Mouse (Mus musculus) midbrain, embryonic 10.5 days (tissue): ENCODE results near the gene Mrps14. TPM values are rescaled to one million over a fixed set of nuclear protein-coding genes. Genes with fewer than 3 reads are reported as not detected.

ENCODE experiments used
- DNase-seq: peaks from one replicate; pipeline ENCODE4 v3.0.0-alpha.2; 2017; ENCODE audit warnings: low spot score
- H3K27ac ChIP-seq: fragments of 300-500 bp; sonication (generic); replicated peaks from 2 replicates; pipeline ENCODE4 v1.5.1; 2016; ENCODE audit warnings: mild to moderate bottlenecking
- H3K27me3 ChIP-seq: fragments of 300-500 bp; sonication (generic); 2 replicates; pipeline ENCODE4 v1.6.1; 2016; ENCODE audit warnings: low read depth, mild to moderate bottlenecking; ENCODE audit not compliant: poor library complexity, severe bottlenecking
- H3K36me3 ChIP-seq: fragments of 300-500 bp; sonication (generic); 2 replicates; pipeline ENCODE4 v1.6.1; 2016; ENCODE audit warnings: mild to moderate bottlenecking, moderate library complexity
- H3K4me1 ChIP-seq: fragments of 300-500 bp; sonication (generic); 2 replicates; pipeline ENCODE4 v1.6.1; 2016
- H3K4me3 ChIP-seq: fragments of 300-500 bp; sonication (generic); 2 replicates; pipeline ENCODE4 v1.5.1; 2016; ENCODE audit warnings: mild to moderate bottlenecking, moderate library complexity
- H3K9me3 ChIP-seq: fragments of 300-500 bp; sonication (generic); replicated peaks from 2 replicates; pipeline ENCODE4 v1.6.1; 2016; ENCODE audit warnings: mild to moderate bottlenecking
- WGBS: fragments of 180-500 bp; shearing (Covaris S2); methylation state at CpG from one replicate; pipeline ENCODE4 v1.1.7; 2016; 5-methylcytosine and 5-hydroxymethylcytosine counted together
- polyA plus RNA-seq: library from polyadenylated mRNA; unstranded; fragments of >200 nt; fragmentation: Nextera tagmentation; extraction: Ambion mirVana; gene quantifications from 2 replicates; pipeline ENCODE4 v1.2.1, GENCODE M21; 2016

Mrps14 gene
- polyA plus RNA-seq, 1 experiment from 2014 or later: 255 TPM

- Histone ChIP-seq H3K36me3 (peaks cover 36% of the 10 kb centered on the region), H3K27me3 (no peaks in the 10 kb centered on the region), H3K27ac (no peak overlapping the region), H3K4me3 (no peak overlapping the region), H3K9me3 (no peaks in the 10 kb centered on the region), H3K4me1 (peaks cover 33% of the 10 kb centered on the region)
- WGBS: 47% methylated on average over 2 of the region's 2 CpGs
- DNase-seq: no peak
Observed at GRCm38 (mm10) chr1:160209844-160210243, 14.8 kb downstream of the Mrps14 start.

GRCm38 (mm10) chr1:160210566-160210965, 15.6 kb downstream of the Mrps14 start:
- no peaks in the 10 kb centered on the region for H3K9me3 ChIP-seq
- H3K27me3 ChIP-seq: no peaks in the 10 kb centered on the region
- peak overlapping the region; percentile 93 for H3K4me3 ChIP-seq
- no peak overlapping the region for H3K27ac ChIP-seq
- WGBS: 70% methylated on average over 3 of the region's 3 CpGs
- no peak for DNase-seq
- H3K4me1 ChIP-seq: peaks cover 33% of the 10 kb centered on the region
- H3K36me3 ChIP-seq: peaks cover 29% of the 10 kb centered on the region

GRCm38 (mm10) chr1:160211597-160212122, 16.6 kb downstream of the Mrps14 start:
- Histone ChIP-seq H3K36me3 (peaks cover 18% of the 10 kb centered on the region), H3K27me3 (no peaks in the 10 kb centered on the region), H3K4me1 (peaks cover 33% of the 10 kb centered on the region), H3K9me3 (no peaks in the 10 kb centered on the region), H3K4me3 (peak overlapping the region; percentile 93), H3K27ac (peak overlapping the region; percentile 96)
- WGBS: 3% methylated on average over 8 of the region's 8 CpGs
- no peak for DNase-seq

GRCm38 (mm10) chr1:160212123-160212691, 17.2 kb downstream of the Mrps14 start:
- Histone ChIP-seq H3K4me3 (peak overlapping the region; percentile 93), H3K9me3 (no peaks in the 10 kb centered on the region), H3K27ac (peak overlapping the region; percentile 96), H3K27me3 (no peaks in the 10 kb centered on the region), H3K4me1 (peaks cover 33% of the 10 kb centered on the region), H3K36me3 (peaks cover 13% of the 10 kb centered on the region)
- DNase-seq: no peak
- under 1% methylated on average over 45 of the region's 45 CpGs for WGBS

GRCm38 (mm10) chr1:160212703-160213669, 18.0 kb downstream of the Mrps14 start, which contains the start of gene Cacybp:
Cacybp (minus strand) TSS chr1:160212875.
- H3K4me1 ChIP-seq: peaks cover 33% of the 10 kb centered on the region
- peak within 1 kb of the TSS; percentile 96 for H3K27ac ChIP-seq
- H3K36me3 ChIP-seq: peaks cover 5% of the 10 kb centered on the region
- DNase-seq: peak; percentile 99
- H3K9me3 ChIP-seq: no peaks in the 10 kb centered on the region
- H3K27me3 ChIP-seq: no peaks in the 10 kb centered on the region
- WGBS: under 1% methylated on average over 76 of the region's 76 CpGs
- H3K4me3 ChIP-seq: peak within 1 kb of the TSS; percentile 93

- Histone ChIP-seq H3K4me3 (peak overlapping the region; percentile 93; the same call in 1 of the 2 replicates), H3K36me3 (0 out of 2 replicates have a peak, but pooled peaks cover 1% of the 10 kb centered on the region), H3K27me3 (no peaks in the 10 kb centered on the region), H3K27ac (peak overlapping the region; percentile 96; the same call in 1 of the 2 replicates), H3K4me1 (peaks cover 31% of the 10 kb centered on the region), H3K9me3 (no peaks in the 10 kb centered on the region)
- no peak for DNase-seq
- 84% methylated on average over 7 of the region's 7 CpGs for WGBS
Observed at GRCm38 (mm10) chr1:160214171-160214570, 19.2 kb downstream of the Mrps14 start.

GRCm38 (mm10) chr1:160217898-160218297, 22.9 kb downstream of the Mrps14 start:
- no peaks in the 10 kb centered on the region for H3K9me3 ChIP-seq
- no peak overlapping the region for H3K4me3 ChIP-seq
- H3K4me1 ChIP-seq: peaks cover 8% of the 10 kb centered on the region
- no peaks in the 10 kb centered on the region for H3K27me3 ChIP-seq
- no peaks in the 10 kb centered on the region for H3K36me3 ChIP-seq
- WGBS: 90% methylated on average over 3 of the region's 3 CpGs
- H3K27ac ChIP-seq: no peak overlapping the region
- DNase-seq: no peak

GRCm38 (mm10) chr1:160224093-160224492, 29.1 kb downstream of the Mrps14 start:
- Histone ChIP-seq H3K4me1 (no peaks in the 10 kb centered on the region), H3K36me3 (no peaks in the 10 kb centered on the region), H3K4me3 (no peak overlapping the region), H3K27ac (no peak overlapping the region), H3K9me3 (no peaks in the 10 kb centered on the region), H3K27me3 (no peaks in the 10 kb centered on the region)
- WGBS: 80% methylated on average over 2 of the region's 2 CpGs
- no peak for DNase-seq

GRCm38 (mm10) chr1:160227196-160227595, 32.2 kb downstream of the Mrps14 start:
- H3K27me3 ChIP-seq: no peaks in the 10 kb centered on the region
- H3K27ac ChIP-seq: no peak overlapping the region
- no peaks in the 10 kb centered on the region for H3K9me3 ChIP-seq
- WGBS: 87% methylated on average over 4 of the region's 4 CpGs
- H3K36me3 ChIP-seq: no peaks in the 10 kb centered on the region
- no peak overlapping the region for H3K4me3 ChIP-seq
- no peaks in the 10 kb centered on the region for H3K4me1 ChIP-seq
- no peak for DNase-seq

- Histone ChIP-seq H3K4me3 (no peak overlapping the region), H3K4me1 (no peaks in the 10 kb centered on the region), H3K9me3 (no peaks in the 10 kb centered on the region), H3K36me3 (no peaks in the 10 kb centered on the region), H3K27ac (no peak overlapping the region), H3K27me3 (no peaks in the 10 kb centered on the region)
- DNase-seq: no peak
Observed at GRCm38 (mm10) chr1:160227850-160228249, 32.8 kb downstream of the Mrps14 start.

GRCm38 (mm10) chr1:160231013-160231412, 36.0 kb downstream of the Mrps14 start:
- DNase-seq: no peak
- H3K4me1 ChIP-seq: no peaks in the 10 kb centered on the region
- H3K4me3 ChIP-seq: no peak overlapping the region
- H3K36me3 ChIP-seq: no peaks in the 10 kb centered on the region
- H3K9me3 ChIP-seq: no peaks in the 10 kb centered on the region
- H3K27ac ChIP-seq: no peak overlapping the region
- H3K27me3 ChIP-seq: no peaks in the 10 kb centered on the region
- 76% methylated on average over 4 of the region's 4 CpGs for WGBS

GRCm38 (mm10) chr1:160232113-160232512, 37.1 kb downstream of the Mrps14 start:
- DNase-seq: no peak
- WGBS: 94% methylated on average over 3 of the region's 3 CpGs
- Histone ChIP-seq H3K4me1 (no peaks in the 10 kb centered on the region), H3K27ac (no peak overlapping the region), H3K27me3 (no peaks in the 10 kb centered on the region), H3K9me3 (no peaks in the 10 kb centered on the region), H3K4me3 (no peak overlapping the region), H3K36me3 (no peaks in the 10 kb centered on the region)

GRCm38 (mm10) chr1:160233921-160234320, 38.9 kb downstream of the Mrps14 start:
- Histone ChIP-seq H3K27ac (no peak overlapping the region), H3K27me3 (no peaks in the 10 kb centered on the region)

More at GRCm38 (mm10) chr1:160233921-160234320, 38.9 kb downstream of the Mrps14 start:
- DNase-seq: no peak
- Histone ChIP-seq H3K4me3 (no peak overlapping the region), H3K9me3 (no peaks in the 10 kb centered on the region), H3K36me3 (no peaks in the 10 kb centered on the region), H3K4me1 (no peaks in the 10 kb centered on the region)
